Mouse (Mus musculus): Measurements from ENCODE around the gene Mob4. TPM values are rescaled to one million over a fixed set of nuclear protein-coding genes. Genes with fewer than 3 reads are reported as not detected.
"Not testable (repeated sequence)": the region's sequence is repeated elsewhere in the genome, so short reads cannot be mapped to it uniquely, and the experiment has no call there.

The Mob4 gene
- total RNA-seq, 2 experiments from 2014 or later: 56.8 to 59.4 TPM

DNA sequence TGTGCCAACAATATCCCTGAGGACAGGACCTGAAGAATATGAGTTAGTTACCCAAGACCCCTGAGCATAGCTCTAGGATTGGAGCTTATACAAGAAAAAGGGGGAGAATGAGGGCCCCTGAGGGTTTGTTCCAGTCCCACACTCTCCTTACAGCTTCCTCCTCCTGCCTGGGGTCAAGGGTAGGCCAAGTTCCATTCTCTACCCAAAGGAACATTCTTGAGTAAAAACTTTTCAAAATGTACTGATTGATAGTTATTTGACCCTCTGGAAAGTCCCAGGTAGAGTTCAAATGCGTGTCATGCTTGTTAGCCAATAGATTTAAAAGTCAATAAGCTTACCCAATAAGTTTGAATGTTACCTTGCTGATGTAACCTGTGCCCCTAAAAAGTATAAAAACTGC is 23.4 kb upstream of the Mob4 start:
- TF ChIP-seq CTCF (conservative IDR thresholded peaks at IDR 0.05): no peak
- Histone ChIP-seq H3K4me3 (no peak overlapping the region), H3K27ac (no peak overlapping the region)
- no peak for DNase-seq (ENCODE audit: low spot score in 2 of 2)

- Histone ChIP-seq H3K27ac (no peak overlapping the region), H3K4me3 (no peak overlapping the region)
- no peak for DNase-seq (ENCODE audit: low spot score in 2 of 2)
- no peak for TF ChIP-seq CTCF (conservative IDR thresholded peaks at IDR 0.05)
These were observed 22.6 kb upstream of the Mob4 start for GRCm38 (mm10) chr1:55108473-55108872.

DNA sequence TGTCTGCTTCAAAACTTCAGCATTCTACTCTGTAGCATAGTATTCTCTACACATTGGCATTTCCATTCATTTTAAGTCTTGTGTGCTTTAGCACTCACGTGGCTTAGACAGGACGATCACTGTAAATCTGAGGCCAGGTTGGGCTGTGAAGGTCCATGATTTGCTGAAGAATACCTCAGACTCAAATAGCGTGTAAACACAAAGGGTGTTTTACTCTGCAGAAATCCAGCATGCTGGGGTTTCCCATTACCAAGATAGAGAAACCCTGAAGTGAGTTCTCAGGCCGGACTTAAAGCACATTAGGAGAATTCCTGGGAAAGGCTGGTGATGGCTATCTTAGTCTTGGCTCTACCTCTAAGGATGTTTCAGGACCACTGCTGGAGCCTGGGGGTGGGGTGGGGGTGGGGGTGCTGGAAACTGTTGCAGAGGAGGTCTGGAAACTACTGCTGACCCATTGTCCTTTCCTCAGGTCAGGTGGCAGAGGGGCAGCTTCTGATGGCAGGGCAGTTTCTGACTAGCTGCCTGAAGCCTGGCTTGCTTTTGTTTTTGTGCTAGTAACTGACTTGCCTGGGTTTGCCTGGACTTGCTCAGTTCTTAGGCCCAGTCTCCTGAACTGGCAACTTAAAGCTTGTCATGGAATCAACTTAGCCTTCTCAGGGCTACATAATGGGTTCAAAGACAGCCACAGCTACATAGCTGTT is 21.8 kb upstream of the Mob4 start:
- H3K4me3 ChIP-seq: no peak overlapping the region
- DNase-seq (ENCODE audit: low spot score in 2 of 2): no peak
- TF ChIP-seq CTCF (conservative IDR thresholded peaks at IDR 0.05): no peak
- no peak overlapping the region for H3K27ac ChIP-seq

- no peak for TF ChIP-seq CTCF (conservative IDR thresholded peaks at IDR 0.05)
- no peak for DNase-seq (ENCODE audit: low spot score in 2 of 2)
- H3K27ac ChIP-seq: no peak overlapping the region
- H3K4me3 ChIP-seq: no peak overlapping the region
These were observed 8.0 kb upstream of the Mob4 start for GRCm38 (mm10) chr1:55123046-55123445.

- no peak overlapping the region for H3K4me3 ChIP-seq
- no peak for TF ChIP-seq CTCF (conservative IDR thresholded peaks at IDR 0.05)
- no peak overlapping the region for H3K27ac ChIP-seq
- no peak for DNase-seq (ENCODE audit: low spot score in 2 of 2)
These were observed 7.5 kb upstream of the Mob4 start for GRCm38 (mm10) chr1:55123561-55123960.

DNA sequence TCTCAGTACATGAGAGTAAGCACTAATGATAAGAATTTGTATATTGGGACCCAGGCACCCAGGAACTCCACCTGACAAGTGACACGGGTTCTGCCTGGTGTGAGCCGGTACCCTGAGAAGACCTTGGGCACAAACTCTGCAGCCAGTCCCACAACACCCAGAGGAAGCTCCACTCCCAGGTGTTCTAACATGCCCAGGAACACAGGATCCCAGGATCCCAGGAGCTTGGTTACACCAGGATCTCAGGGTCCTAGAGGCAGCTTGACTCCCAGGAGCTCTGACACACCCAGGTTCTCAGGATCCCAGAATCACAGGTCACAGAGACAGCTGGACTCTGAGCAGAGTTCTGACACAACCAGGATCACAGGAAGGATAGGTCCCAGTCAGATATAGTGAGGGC is 6.9 kb upstream of the Mob4 start:
- not testable (repeated sequence) for H3K4me3 ChIP-seq; H3K27ac ChIP-seq; DNase-seq (ENCODE audit: low spot score in 2 of 2)

DNA sequence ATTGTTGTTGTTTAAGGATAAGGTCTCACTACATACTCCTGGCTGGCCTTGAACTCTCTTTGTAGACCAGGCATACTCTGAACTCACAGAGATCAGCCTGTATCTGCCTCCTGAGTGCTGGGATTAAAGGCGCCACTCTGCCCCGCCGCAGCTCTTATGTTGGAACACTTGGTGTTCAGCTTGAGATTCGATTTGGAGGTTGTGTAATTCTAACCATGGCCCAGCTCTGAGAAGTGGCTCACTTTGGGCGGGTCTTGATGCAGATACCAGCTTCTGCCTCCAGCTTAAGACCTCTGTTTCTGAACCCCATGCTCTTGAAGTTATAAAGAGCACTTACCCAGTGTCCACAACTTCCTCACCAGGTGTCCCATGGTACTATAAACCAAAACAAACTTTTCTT is 1.3 kb upstream of the Mob4 start:
- DNase-seq (ENCODE audit: low spot score in 2 of 2): no peak
- H3K27ac ChIP-seq: no peak overlapping the region
- no peak for TF ChIP-seq CTCF (conservative IDR thresholded peaks at IDR 0.05)

DNA sequence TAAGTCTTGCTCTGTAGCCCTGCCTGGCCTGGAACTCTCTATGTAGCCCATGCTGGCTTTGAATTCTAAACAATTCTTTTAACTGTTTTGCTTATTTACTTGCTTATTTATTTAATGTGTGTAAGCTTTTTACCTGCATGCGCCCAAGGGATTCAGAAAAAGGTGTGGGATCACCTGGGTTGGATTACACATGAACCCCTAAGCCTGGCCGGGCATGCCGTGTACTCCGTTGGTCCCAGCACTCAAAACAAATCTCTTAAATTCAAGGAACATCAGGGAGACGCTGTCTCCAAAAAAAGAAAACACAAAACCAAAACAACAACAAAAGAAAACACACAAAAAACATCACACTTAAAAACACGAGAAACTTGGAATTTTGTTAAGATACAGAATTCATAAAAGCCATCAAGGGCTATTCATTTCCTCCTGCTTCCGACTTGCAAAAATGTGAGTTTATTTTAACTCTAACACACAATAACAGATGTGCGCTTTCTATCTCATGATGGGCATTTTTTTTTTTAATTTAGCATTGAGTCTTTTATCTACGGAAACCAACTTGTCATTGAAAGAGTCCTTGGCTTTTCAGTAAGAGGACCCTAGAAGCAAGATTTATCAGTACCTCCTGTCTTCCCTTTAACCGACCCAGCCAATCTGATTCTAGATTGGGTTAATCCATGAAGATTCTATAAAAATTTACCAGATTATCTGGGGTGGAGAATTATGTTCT is 678 bp upstream of the Mob4 start:
- DNase-seq (ENCODE audit: low spot score in 2 of 2): no peak
- Histone ChIP-seq H3K27ac (peak overlapping the region; percentile 99), H3K4me3 (peak overlapping the region; percentile 75)
- TF ChIP-seq CTCF (conservative IDR thresholded peaks at IDR 0.05): no peak

More for the DNA sequence above, 1.3 kb upstream of the Mob4 start:
- H3K4me3 ChIP-seq: no peak overlapping the region

DNA sequence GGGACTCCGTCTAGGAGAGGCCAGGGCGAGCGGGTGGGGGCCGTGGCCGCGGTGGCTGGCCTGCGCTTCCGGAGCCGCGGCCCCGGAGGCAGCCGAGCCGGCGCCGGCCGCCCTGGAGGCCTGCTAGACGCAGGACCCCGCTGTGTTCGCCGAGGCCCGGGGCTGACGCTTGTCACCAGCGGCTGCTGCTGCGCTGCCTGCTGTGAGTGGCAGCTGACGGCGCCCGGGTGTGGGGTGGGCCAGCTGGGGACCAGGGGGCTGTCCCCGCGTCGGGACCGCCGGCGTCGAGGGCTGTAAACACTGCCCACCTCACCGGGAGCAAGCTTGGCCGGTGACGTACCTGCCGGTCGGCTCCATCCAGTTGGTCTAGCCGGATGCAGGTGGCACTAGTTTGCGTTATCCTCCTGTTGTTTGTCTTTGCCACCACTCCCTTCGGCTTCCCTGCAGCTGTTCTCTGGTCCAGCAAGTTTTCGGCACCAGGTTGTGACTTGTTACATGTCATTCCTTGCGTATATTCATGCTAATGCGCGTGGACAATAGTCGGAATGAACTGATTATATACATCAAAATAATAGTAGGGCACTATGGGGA is 488 bp downstream of the Mob4 start:
- peak; percentile 37 to 48 for DNase-seq (ENCODE audit: low spot score in 2 of 2)
- H3K27ac ChIP-seq: peak overlapping the region; percentile 99
- TF ChIP-seq CTCF (conservative IDR thresholded peaks at IDR 0.05): no peak
- peak overlapping the region; percentile 75 for H3K4me3 ChIP-seq

GRCm38 (mm10) chr1:55132308-55132707 is 1.3 kb downstream of the Mob4 start:
- Histone ChIP-seq H3K27ac (no peak overlapping the region), H3K4me3 (peak overlapping the region; percentile 75)
- no peak for TF ChIP-seq CTCF (conservative IDR thresholded peaks at IDR 0.05)
- DNase-seq (ENCODE audit: low spot score in 2 of 2): no peak

GRCm38 (mm10) chr1:55133173-55133572 is 2.1 kb downstream of the Mob4 start:
- H3K4me3 ChIP-seq: no peak overlapping the region
- DNase-seq (ENCODE audit: low spot score in 2 of 2): no peak
- no peak for TF ChIP-seq CTCF (conservative IDR thresholded peaks at IDR 0.05)
- H3K27ac ChIP-seq: no peak overlapping the region

DNA sequence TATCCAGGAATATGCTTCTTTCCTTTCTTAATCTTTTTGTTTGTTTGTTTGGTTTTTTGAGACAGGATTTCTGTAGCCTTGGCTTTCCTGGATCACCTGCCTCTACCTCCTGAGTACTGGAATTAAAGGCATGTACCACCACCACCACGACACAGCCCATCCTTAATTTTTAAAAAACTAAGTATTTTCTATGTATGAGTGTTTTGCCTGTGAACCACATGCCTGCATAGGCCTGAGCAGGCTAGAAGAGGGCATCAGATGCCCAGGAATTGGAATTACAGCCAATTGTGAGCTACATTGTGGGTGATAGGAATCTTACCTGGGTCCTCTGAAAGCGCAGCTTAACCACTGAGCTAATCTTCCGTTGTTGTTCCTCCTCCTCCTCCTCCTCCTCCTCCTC is 3.3 kb downstream of the Mob4 start:
- H3K27ac ChIP-seq: no peak overlapping the region
- DNase-seq (ENCODE audit: low spot score in 2 of 2): no peak
- no peak overlapping the region for H3K4me3 ChIP-seq
- no peak for TF ChIP-seq CTCF (conservative IDR thresholded peaks at IDR 0.05)

GRCm38 (mm10) chr1:55135846-55136245 is 4.8 kb downstream of the Mob4 start:
- TF ChIP-seq CTCF (conservative IDR thresholded peaks at IDR 0.05): peak; percentile 34
- Histone ChIP-seq H3K4me3 (no peak overlapping the region), H3K27ac (no peak overlapping the region)
- DNase-seq (ENCODE audit: low spot score in 2 of 2): no peak

GRCm38 (mm10) chr1:55144338-55144737 is 13.3 kb downstream of the Mob4 start:
- Histone ChIP-seq H3K27ac (no peak overlapping the region), H3K4me3 (no peak overlapping the region)
- no peak for TF ChIP-seq CTCF (conservative IDR thresholded peaks at IDR 0.05)
- DNase-seq (ENCODE audit: low spot score in 2 of 2): no peak

Data from layer of hippocampus, adult 2 months (tissue).